Mouse (Mus musculus) hindbrain, embryonic 14.5 days (tissue): Measurements from ENCODE around the gene Adgrg7. TPM values are rescaled to one million over a fixed set of nuclear protein-coding genes. Genes with fewer than 3 reads are reported as not detected.

Experiments
- ATAC-seq: fragments of 200-750 bp; cut with Nextera tagmentation; 2 replicates; pipeline ENCODE4 v1.8.0; 2017; ENCODE audit warnings: moderate number of reproducible peaks, mild to moderate bottlenecking, moderate TSS enrichment, moderate library complexity; ENCODE audit not compliant: low FRiP score
- DNase-seq: peaks from one replicate; pipeline ENCODE4 v3.0.0-alpha.2; 2015; ENCODE audit warnings: low spot score
- H3K27ac ChIP-seq: fragments of 300-500 bp; sonication (generic); 2 replicates; pipeline ENCODE4 v1.5.1; 2014; ENCODE audit warnings: mild to moderate bottlenecking, moderate library complexity
- H3K27me3 ChIP-seq: fragments of 300-500 bp; sonication (generic); 2 replicates; pipeline ENCODE4 v1.6.1; 2014; ENCODE audit warnings: mild to moderate bottlenecking, low read length, mixed read lengths; ENCODE audit not compliant: control insufficient read depth, insufficient read depth
- H3K36me3 ChIP-seq: fragments of 300-500 bp; sonication (generic); replicated peaks from 2 replicates; pipeline ENCODE4 v1.6.1; 2014; ENCODE audit not compliant: control insufficient read depth, insufficient read depth
- H3K4me1 ChIP-seq: fragments of 300-500 bp; sonication (generic); replicated peaks from 2 replicates; pipeline ENCODE4 v1.6.1; 2014; ENCODE audit warnings: antibody characterized with exemption, low read length, mixed read lengths; ENCODE audit not compliant: control insufficient read depth, insufficient read depth
- H3K4me2 ChIP-seq: fragments of 300-500 bp; sonication (generic); replicated peaks from 2 replicates; pipeline ENCODE4 v1.6.1; 2014; ENCODE audit warnings: mild to moderate bottlenecking, moderate library complexity
- H3K4me3 ChIP-seq: fragments of 300-500 bp; sonication (generic); replicated peaks from 2 replicates; pipeline ENCODE4 v1.5.1; 2014; ENCODE audit warnings: mild to moderate bottlenecking, low read length
- H3K9ac ChIP-seq: fragments of 300-500 bp; sonication (generic); 2 replicates; pipeline ENCODE4 v1.6.1; 2014
- H3K9me3 ChIP-seq: fragments of 300-500 bp; sonication (generic); 2 replicates; pipeline ENCODE4 v1.6.1; 2016; ENCODE audit warnings: low read length; ENCODE audit not compliant: control insufficient read depth
- WGBS: fragments of 180-500 bp; shearing (Covaris S2); extraction: QIAGEN DNeasy Blood & Tissue Kit; methylation state at CpG from one replicate; pipeline ENCODE4 v1.1.7; 2014; 5-methylcytosine and 5-hydroxymethylcytosine counted together
- polyA plus RNA-seq: library from polyadenylated mRNA; unstranded; fragments of >200 nt; fragmentation: Nextera tagmentation; extraction: Ambion mirVana; gene quantifications from 2 replicates; pipeline ENCODE4 v1.2.1, GENCODE M21; 2014

Adgrg7 gene
- polyA plus RNA-seq, 1 experiment from 2014 or later, result not detected

DNA sequence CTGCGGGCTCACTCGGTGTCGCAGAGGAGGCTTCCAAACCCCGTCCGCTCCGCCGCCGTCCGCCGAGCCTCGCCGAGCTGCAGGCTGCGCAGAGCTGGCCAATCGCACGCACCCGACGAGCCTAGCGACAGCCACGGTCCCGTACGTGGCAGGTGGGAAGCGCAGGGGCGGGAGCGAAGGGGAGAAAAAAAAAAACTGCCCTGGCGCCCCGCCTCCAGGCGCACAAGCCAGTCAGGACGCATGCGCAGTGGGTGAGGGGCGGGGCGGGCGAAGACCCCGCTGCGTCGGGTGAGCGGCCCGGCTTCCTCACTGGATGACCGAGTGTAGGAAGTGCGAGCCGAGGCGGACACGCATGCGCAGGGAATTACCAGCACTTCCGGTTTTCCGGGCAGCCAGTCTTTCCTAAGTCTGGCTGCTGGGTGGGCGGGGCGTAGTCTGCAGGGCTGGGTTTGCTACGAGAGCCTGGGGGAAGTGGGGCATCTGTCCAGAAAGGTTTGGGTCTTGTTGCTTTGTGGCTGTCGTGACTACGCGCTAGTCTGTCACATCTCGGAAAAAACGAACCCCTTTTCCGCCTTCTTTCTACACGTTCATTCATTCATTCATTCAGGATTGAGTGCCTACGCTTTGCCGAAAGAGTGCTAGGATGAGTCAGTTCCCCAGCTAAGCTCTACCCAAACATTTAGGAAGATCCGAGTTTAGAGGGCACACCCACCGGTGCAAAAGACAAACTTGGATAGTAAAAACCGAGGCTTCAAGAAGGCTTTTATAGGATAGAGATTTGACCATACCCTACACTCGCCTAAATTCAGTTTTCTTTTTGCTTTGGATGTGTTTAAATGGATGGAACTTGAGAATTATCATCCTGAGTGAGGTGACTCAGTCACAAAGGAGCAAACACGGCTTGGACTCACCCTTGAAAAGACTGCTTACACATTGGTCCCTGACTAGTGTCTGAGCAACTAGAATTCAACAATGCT is 78.1 kb downstream of the Adgrg7 start, which contains the start of gene Tfg:
Gene Tfg, minus strand, starts transcription at position 227 of the 977 bp plus-strand sequence.
- Histone ChIP-seq H3K4me3 (peak within 1 kb of the TSS; percentile 86), H3K4me1 (peaks cover 20% of the 10 kb centered on the region), H3K36me3 (peaks cover 3% of the 10 kb centered on the region; the same call in 1 of the 2 replicates), H3K27ac (peak within 1 kb of the TSS; percentile 94), H3K27me3 (no peaks in the 10 kb centered on the region), H3K9me3 (no peaks in the 10 kb centered on the region), H3K4me2 (peak within 1 kb of the TSS; percentile 77), H3K9ac (peak within 1 kb of the TSS; percentile 89)
- WGBS, result under 1% methylated on average over 61 of the region's 62 CpGs
- DNase-seq (peak; percentile 100), ATAC-seq (peak; percentile 99)

DNA sequence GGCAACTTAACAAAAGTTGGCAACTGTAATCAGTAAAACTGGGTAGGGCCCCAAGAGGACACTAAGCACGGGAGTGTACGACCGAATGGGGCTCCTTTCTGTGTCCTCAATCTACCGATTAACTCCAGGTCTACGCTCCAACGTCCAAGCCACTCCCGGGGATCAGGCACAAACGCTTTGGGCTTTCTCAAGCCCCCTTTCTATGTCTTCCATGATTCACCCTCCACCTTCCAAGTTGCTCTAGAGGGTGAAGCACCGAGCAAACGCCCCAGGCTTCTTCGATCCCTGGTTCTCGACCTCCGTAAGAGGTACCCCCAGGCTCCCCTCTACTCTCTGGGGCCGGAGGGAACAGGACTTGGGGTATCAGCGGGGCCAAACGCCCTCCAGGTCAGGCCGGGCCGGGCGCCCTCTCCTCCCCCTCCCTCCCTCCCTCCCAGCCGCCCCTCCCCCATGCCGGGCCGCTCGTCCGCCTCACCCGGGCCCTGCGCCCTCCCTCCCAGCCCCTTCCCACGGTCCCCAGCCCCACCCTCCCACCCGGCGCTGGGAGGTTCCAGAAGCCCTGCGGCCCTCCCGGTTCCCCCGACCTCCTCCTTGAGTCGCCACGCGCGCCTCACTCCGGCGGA is 79.0 kb downstream of the Adgrg7 start:
- peak overlapping the region; percentile 89 for H3K9ac ChIP-seq

DNA sequence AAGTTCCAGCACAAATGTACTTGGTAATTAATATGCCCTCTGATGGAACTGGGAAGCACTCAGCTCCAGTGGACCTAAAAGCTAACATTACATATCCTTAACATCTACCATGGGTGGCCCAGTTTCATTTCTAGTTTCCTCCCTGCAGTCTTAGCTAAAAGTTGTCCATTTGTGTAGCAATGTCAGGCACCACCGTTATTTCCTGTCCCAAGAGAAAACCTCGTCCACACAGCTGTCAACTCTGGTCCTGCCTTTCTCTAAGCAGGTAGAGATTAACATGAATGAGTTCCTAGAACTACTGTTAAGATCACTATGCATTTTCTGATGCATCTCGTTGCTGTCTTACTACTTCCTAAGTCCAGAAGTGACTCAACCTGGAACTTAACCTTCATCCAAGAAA is 80.0 kb downstream of the Adgrg7 start:
- WGBS, result 75% methylated on average over 3 of the region's 3 CpGs
- no peak overlapping the region for H3K9ac ChIP-seq

More for the DNA sequence above, 79.0 kb downstream of the Adgrg7 start:
- WGBS, result 1% methylated on average over 35 of the region's 38 CpGs
- no peaks in the 10 kb centered on the region for H3K9me3 ChIP-seq
- ATAC-seq (peak; percentile 79), DNase-seq (no peak)
- peak overlapping the region; percentile 94 for H3K27ac ChIP-seq
- H3K4me3 ChIP-seq, result peak overlapping the region; percentile 86
- H3K4me1 ChIP-seq, result peaks cover 20% of the 10 kb centered on the region
- no peaks in the 10 kb centered on the region for H3K27me3 ChIP-seq
- H3K4me2 ChIP-seq, result peak overlapping the region; percentile 77
- H3K36me3 ChIP-seq, result peaks cover 11% of the 10 kb centered on the region

DNA sequence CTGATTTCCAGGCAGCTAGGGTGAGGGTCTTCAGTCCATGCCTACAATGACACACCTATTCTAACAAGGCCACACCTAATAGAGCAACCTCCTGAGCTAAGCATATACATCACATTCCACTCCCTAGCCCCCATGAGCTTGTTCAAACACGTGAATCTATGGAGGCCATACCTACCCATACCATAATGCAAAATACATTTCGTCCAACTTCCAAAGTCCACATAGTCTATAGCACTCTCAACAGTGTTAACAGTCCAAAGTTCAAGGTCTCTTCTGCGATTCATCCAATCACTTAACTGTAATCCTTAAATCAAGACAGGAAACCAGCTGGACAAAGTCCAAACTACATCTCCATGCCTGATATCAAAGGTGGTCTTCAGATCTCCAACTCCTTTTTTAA is 85.6 kb downstream of the Adgrg7 start:
- H3K27ac ChIP-seq, result no peak overlapping the region
- 98% methylated on average over 3 of the region's 3 CpGs for WGBS
- H3K4me1 ChIP-seq, result peaks cover 4% of the 10 kb centered on the region; the same call in 1 of the 2 replicates
- no peaks in the 10 kb centered on the region for H3K27me3 ChIP-seq
- peaks cover 63% of the 10 kb centered on the region for H3K36me3 ChIP-seq
- no peak for DNase-seq
- no peak overlapping the region for H3K4me2 ChIP-seq
- H3K4me3 ChIP-seq, result no peak overlapping the region
- no peak for ATAC-seq
- no peak overlapping the region for H3K9ac ChIP-seq
- H3K9me3 ChIP-seq, result no peaks in the 10 kb centered on the region

More for the DNA sequence above, 80.0 kb downstream of the Adgrg7 start:
- H3K9me3 ChIP-seq, result no peaks in the 10 kb centered on the region
- peaks cover 21% of the 10 kb centered on the region for H3K36me3 ChIP-seq
- ATAC-seq (no peak), DNase-seq (no peak)
- no peaks in the 10 kb centered on the region for H3K27me3 ChIP-seq
- peaks cover 20% of the 10 kb centered on the region for H3K4me1 ChIP-seq
- no peak overlapping the region for H3K27ac ChIP-seq
- peak overlapping the region; percentile 86; the same call in 1 of the 2 replicates for H3K4me3 ChIP-seq
- peak overlapping the region; percentile 77 for H3K4me2 ChIP-seq

DNA sequence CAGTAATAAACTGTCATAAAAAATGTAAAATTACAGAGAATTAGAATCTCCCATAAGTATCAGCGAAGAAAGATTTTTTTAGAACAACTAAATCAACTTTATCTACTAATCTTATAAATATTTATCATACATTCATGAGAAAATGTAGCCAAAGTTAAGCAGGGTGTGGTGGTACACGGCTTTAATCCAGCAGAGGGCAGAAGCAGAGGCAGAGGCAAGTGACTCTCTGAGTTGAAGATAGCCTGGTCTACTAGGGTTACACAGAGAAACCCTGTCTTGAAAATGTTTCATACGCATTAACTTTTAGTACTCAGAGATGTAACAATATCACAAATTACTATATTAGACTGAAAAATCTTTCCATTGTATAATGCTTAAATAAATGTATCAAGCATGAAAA is 89.9 kb downstream of the Adgrg7 start:
- peaks cover 71% of the 10 kb centered on the region for H3K36me3 ChIP-seq
- no peaks in the 10 kb centered on the region for H3K27me3 ChIP-seq
- no peak overlapping the region for H3K4me2 ChIP-seq
- 86% methylated on average over 3 of the region's 3 CpGs for WGBS
- no peak overlapping the region for H3K9ac ChIP-seq
- DNase-seq (no peak), ATAC-seq (no peak)
- no peak overlapping the region for H3K27ac ChIP-seq
- H3K4me3 ChIP-seq, result no peak overlapping the region
- H3K4me1 ChIP-seq, result no peaks in the 10 kb centered on the region
- no peaks in the 10 kb centered on the region for H3K9me3 ChIP-seq

DNA sequence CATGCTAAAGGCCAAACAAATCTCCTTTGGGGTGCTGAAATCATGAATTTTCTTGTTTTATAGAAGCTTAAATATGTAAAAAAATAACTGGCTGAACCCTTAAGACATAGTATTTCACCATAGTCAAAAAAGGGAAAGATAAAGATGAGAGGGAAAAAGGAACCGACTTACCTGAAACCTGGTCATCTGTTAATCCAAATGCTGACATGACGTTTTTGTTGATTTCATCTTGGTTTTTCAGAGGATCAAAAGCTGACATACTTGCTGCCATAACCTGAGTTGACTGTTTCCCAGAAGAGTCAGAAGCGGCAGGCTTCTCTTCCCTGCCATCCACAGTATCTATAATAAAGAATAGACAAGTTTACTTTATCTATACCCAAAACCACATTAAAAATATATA is 94.8 kb downstream of the Adgrg7 start:
- WGBS, result 95% methylated on average over 3 of the region's 3 CpGs
- Histone ChIP-seq H3K4me3 (no peak overlapping the region), H3K27ac (no peak overlapping the region), H3K9me3 (no peaks in the 10 kb centered on the region), H3K4me1 (no peaks in the 10 kb centered on the region), H3K36me3 (peaks cover 54% of the 10 kb centered on the region), H3K4me2 (no peak overlapping the region), H3K27me3 (no peaks in the 10 kb centered on the region), H3K9ac (no peak overlapping the region)
- DNase-seq, result no peak
- no peak for ATAC-seq

DNA sequence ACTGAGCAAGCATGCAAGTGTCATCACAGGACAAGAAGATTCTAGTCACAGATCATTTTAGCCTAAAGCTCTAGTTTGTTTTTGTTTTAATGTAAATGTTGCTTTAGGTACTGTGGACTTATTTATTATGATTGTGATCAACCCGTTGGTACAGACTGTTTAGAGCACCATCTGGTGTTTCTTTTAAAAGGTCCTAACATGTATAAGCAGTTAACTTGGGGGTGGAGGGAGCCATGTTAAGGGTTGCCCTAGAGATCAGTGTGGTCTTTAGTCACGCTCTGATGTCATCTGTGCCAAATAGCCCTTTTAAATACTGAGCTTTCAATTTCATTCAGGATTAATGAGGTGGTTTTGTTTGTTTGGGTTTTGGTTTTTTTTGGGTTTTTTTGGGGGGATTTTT is 99.2 kb downstream of the Adgrg7 start:
- H3K4me2 ChIP-seq, result no peak overlapping the region
- peaks cover 67% of the 10 kb centered on the region for H3K36me3 ChIP-seq
- H3K9me3 ChIP-seq, result no peaks in the 10 kb centered on the region
- no peaks in the 10 kb centered on the region for H3K27me3 ChIP-seq
- ATAC-seq (no peak), DNase-seq (no peak)
- H3K27ac ChIP-seq, result no peak overlapping the region
- no peak overlapping the region for H3K9ac ChIP-seq
- H3K4me3 ChIP-seq, result no peak overlapping the region
- WGBS, result 43% methylated on average over 2 of the region's 2 CpGs
- H3K4me1 ChIP-seq, result no peaks in the 10 kb centered on the region

DNA sequence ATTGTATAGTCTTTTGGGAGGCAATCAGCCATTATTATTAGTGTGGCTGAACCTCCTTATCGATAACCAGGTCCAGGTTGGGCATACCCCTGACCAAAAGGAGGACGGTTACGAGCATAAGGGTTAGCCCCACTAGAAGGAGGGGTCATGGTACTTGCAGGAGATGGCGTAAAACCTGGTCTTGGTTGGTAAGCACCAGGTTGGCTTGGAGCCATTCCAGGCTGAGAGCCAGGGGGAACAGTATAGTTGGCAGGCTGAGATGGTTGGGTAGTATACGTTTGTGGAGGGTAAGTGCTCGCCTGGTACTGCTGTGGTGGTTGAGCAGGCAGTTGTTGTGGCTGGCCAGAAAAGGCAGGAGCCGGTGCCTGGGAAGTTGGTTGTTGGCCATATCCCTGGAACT is 104.9 kb downstream of the Adgrg7 start:
- no peak for ATAC-seq

DNA sequence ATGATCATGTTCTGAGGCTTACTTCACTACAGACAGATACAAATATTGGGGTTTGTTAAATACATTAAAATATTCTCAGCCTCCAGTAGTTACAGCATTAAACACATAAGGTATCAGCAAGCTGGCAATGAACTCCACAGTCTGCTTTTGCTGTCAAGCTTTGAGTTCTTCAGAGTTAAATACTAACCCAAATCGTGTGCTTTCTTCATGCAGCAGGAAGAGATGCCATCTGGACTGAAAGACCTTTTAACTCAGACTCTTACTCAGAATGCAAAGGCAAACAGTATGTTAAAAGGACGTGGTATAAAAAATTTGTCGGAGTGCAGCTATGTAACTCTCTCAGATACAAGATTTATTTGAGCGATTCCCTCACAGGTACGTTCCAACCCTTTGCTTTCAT is 108.9 kb downstream of the Adgrg7 start:
- ATAC-seq (no peak), DNase-seq (no peak)
- Histone ChIP-seq H3K36me3 (peaks cover 61% of the 10 kb centered on the region), H3K9ac (no peak overlapping the region), H3K4me2 (no peak overlapping the region), H3K4me1 (no peaks in the 10 kb centered on the region), H3K9me3 (no peaks in the 10 kb centered on the region), H3K27me3 (no peaks in the 10 kb centered on the region), H3K27ac (no peak overlapping the region), H3K4me3 (no peak overlapping the region)
- WGBS, result 95% methylated on average over 5 of the region's 5 CpGs

More for the DNA sequence above, 104.9 kb downstream of the Adgrg7 start:
- Histone ChIP-seq H3K9ac (no peak overlapping the region), H3K27ac (no peak overlapping the region), H3K4me3 (no peak overlapping the region), H3K36me3 (peaks cover 79% of the 10 kb centered on the region), H3K4me1 (no peaks in the 10 kb centered on the region), H3K4me2 (no peak overlapping the region), H3K9me3 (no peaks in the 10 kb centered on the region), H3K27me3 (no peaks in the 10 kb centered on the region)
- WGBS, result 91% methylated on average over 7 of the region's 7 CpGs
- DNase-seq, result no peak
